Mouse (Mus musculus) forebrain, embryonic 12.5 days (tissue): ENCODE data around the gene Qrich2. TPM values are rescaled to one million over a fixed set of nuclear protein-coding genes. Genes with fewer than 3 reads are reported as not detected.

Source experiments
- ATAC-seq: fragments of 200-750 bp; cut with Nextera tagmentation; 2 replicates; pipeline ENCODE4 v1.8.0; 2017; ENCODE audit warnings: moderate TSS enrichment; ENCODE audit not compliant: low FRiP score
- H3K27ac ChIP-seq: fragments of 300-500 bp; sonication (generic); 2 replicates; pipeline ENCODE4 v1.5.1; 2016; ENCODE audit warnings: mild to moderate bottlenecking
- H3K27me3 ChIP-seq: fragments of 300-500 bp; sonication (generic); 2 replicates; pipeline ENCODE4 v1.6.1; 2016; ENCODE audit warnings: mild to moderate bottlenecking
- H3K36me3 ChIP-seq: fragments of 300-500 bp; sonication (generic); replicated peaks from 2 replicates; pipeline ENCODE4 v1.6.1; 2016; ENCODE audit warnings: mild to moderate bottlenecking
- H3K4me1 ChIP-seq: fragments of 300-500 bp; sonication (generic); 2 replicates; pipeline ENCODE4 v1.6.1; 2016
- H3K4me2 ChIP-seq: fragments of 300-500 bp; sonication (generic); 2 replicates; pipeline ENCODE4 v1.6.1; 2016; ENCODE audit warnings: mild to moderate bottlenecking, moderate library complexity
- H3K4me3 ChIP-seq: fragments of 300-500 bp; sonication (generic); replicated peaks from 2 replicates; pipeline ENCODE4 v1.5.1; 2016; ENCODE audit warnings: mild to moderate bottlenecking
- H3K9ac ChIP-seq: fragments of 300-500 bp; sonication (generic); 2 replicates; pipeline ENCODE4 v1.6.1; 2016; ENCODE audit warnings: mild to moderate bottlenecking
- H3K9me3 ChIP-seq: fragments of 300-500 bp; sonication (generic); 2 replicates; pipeline ENCODE4 v1.6.1; 2016
- WGBS: fragments of 180-500 bp; shearing (Covaris S2); methylation state at CpG from one replicate; pipeline ENCODE4 v1.1.7; 2016; 5-methylcytosine and 5-hydroxymethylcytosine counted together
- polyA plus RNA-seq: library from polyadenylated mRNA; unstranded; fragments of >200 nt; fragmentation: Nextera tagmentation; extraction: Ambion mirVana; gene quantifications from 2 replicates; pipeline ENCODE4 v1.2.1, GENCODE M21; 2016

The Qrich2 gene
- polyA plus RNA-seq, 1 experiment from 2014 or later: not detected

GRCm38 (mm10) chr11:116409008-116409407 lies 57.0 kb downstream of the Qrich2 start:
- Histone ChIP-seq H3K27ac (no peak overlapping the region), H3K4me3 (no peak overlapping the region), H3K4me1 (peaks cover 26% of the 10 kb centered on the region), H3K36me3 (peaks cover 6% of the 10 kb centered on the region), H3K9ac (no peak overlapping the region), H3K4me2 (no peak overlapping the region), H3K9me3 (no peaks in the 10 kb centered on the region), H3K27me3 (0 out of 2 replicates have a peak, but pooled peaks cover 3% of the 10 kb centered on the region)
- WGBS: 88% methylated on average over 3 of the region's 3 CpGs
- ATAC-seq: no peak

GRCm38 (mm10) chr11:116406231-116406728 lies 59.8 kb downstream of the Qrich2 start:
- H3K36me3 ChIP-seq: peaks cover 18% of the 10 kb centered on the region
- no peak overlapping the region for H3K4me3 ChIP-seq
- no peak overlapping the region for H3K27ac ChIP-seq
- no peak overlapping the region for H3K9ac ChIP-seq
- no peaks in the 10 kb centered on the region for H3K27me3 ChIP-seq
- no peaks in the 10 kb centered on the region for H3K9me3 ChIP-seq
- ATAC-seq: no peak
- peaks cover 9% of the 10 kb centered on the region for H3K4me1 ChIP-seq
- no peak overlapping the region for H3K4me2 ChIP-seq
- 96% methylated on average over 16 of the region's 16 CpGs for WGBS

GRCm38 (mm10) chr11:116405601-116406000 lies 60.4 kb downstream of the Qrich2 start:
- peaks cover 2% of the 10 kb centered on the region; the same call in 1 of the 2 replicates for H3K4me1 ChIP-seq
- WGBS: 93% methylated on average over 4 of the region's 4 CpGs
- H3K4me3 ChIP-seq: no peak overlapping the region
- no peaks in the 10 kb centered on the region for H3K9me3 ChIP-seq
- no peak overlapping the region for H3K4me2 ChIP-seq
- ATAC-seq: no peak
- H3K27ac ChIP-seq: no peak overlapping the region
- H3K9ac ChIP-seq: no peak overlapping the region
- H3K27me3 ChIP-seq: no peaks in the 10 kb centered on the region
- H3K36me3 ChIP-seq: peaks cover 18% of the 10 kb centered on the region

- ATAC-seq: no peak
- WGBS: 82% methylated on average over 4 of the region's 4 CpGs
- H3K9me3 ChIP-seq: no peaks in the 10 kb centered on the region
- no peak overlapping the region for H3K4me2 ChIP-seq
- H3K27ac ChIP-seq: 0 out of 2 replicates have a peak overlapping the region, but pooled peaks have one; percentile 32
- H3K4me3 ChIP-seq: no peak overlapping the region
- peaks cover 22% of the 10 kb centered on the region for H3K36me3 ChIP-seq
- H3K9ac ChIP-seq: no peak overlapping the region
- no peaks in the 10 kb centered on the region for H3K27me3 ChIP-seq
- H3K4me1 ChIP-seq: peaks cover 8% of the 10 kb centered on the region
Measured at GRCm38 (mm10) chr11:116400560-116400959, 65.5 kb downstream of the Qrich2 start.

- ATAC-seq: no peak
- no peak overlapping the region for H3K9ac ChIP-seq
- 83% methylated on average over 11 of the region's 11 CpGs for WGBS
- no peak overlapping the region for H3K4me2 ChIP-seq
- no peak overlapping the region for H3K4me3 ChIP-seq
- peaks cover 8% of the 10 kb centered on the region for H3K4me1 ChIP-seq
- peaks cover 19% of the 10 kb centered on the region for H3K36me3 ChIP-seq
- no peak overlapping the region for H3K27ac ChIP-seq
- H3K9me3 ChIP-seq: no peaks in the 10 kb centered on the region
- H3K27me3 ChIP-seq: no peaks in the 10 kb centered on the region
Measured at GRCm38 (mm10) chr11:116398348-116398677, 67.7 kb downstream of the Qrich2 start.

- H3K4me2 ChIP-seq: no peak overlapping the region
- H3K4me3 ChIP-seq: no peak overlapping the region
- H3K27ac ChIP-seq: no peak overlapping the region
- H3K27me3 ChIP-seq: no peaks in the 10 kb centered on the region
- no peaks in the 10 kb centered on the region for H3K9me3 ChIP-seq
- WGBS: 83% methylated on average over 8 of the region's 8 CpGs
- H3K4me1 ChIP-seq: peaks cover 8% of the 10 kb centered on the region
- no peak overlapping the region for H3K9ac ChIP-seq
- 0 out of 2 replicates have a peak, but pooled peaks cover 13% of the 10 kb centered on the region for H3K36me3 ChIP-seq
- no peak for ATAC-seq
Measured at GRCm38 (mm10) chr11:116397517-116398347, 68.3 kb downstream of the Qrich2 start.

- ATAC-seq: no peak
- H3K27me3 ChIP-seq: no peaks in the 10 kb centered on the region
- H3K4me2 ChIP-seq: no peak overlapping the region
- H3K4me1 ChIP-seq: peaks cover 8% of the 10 kb centered on the region
- H3K9me3 ChIP-seq: no peaks in the 10 kb centered on the region
- no peak overlapping the region for H3K27ac ChIP-seq
- no peak overlapping the region for H3K4me3 ChIP-seq
- 97% methylated on average over 3 of the region's 3 CpGs for WGBS
- no peak overlapping the region for H3K9ac ChIP-seq
- H3K36me3 ChIP-seq: 0 out of 2 replicates have a peak, but pooled peaks cover 13% of the 10 kb centered on the region
Measured at GRCm38 (mm10) chr11:116396934-116397330, 69.1 kb downstream of the Qrich2 start.

- H3K27ac ChIP-seq: no peak overlapping the region
- no peak for ATAC-seq
Measured at GRCm38 (mm10) chr11:116396276-116396933, 69.6 kb downstream of the Qrich2 start.

GRCm38 (mm10) chr11:116394769-116395168 lies 71.3 kb downstream of the Qrich2 start:
- H3K4me1 ChIP-seq: peaks cover 8% of the 10 kb centered on the region
- H3K9ac ChIP-seq: no peak overlapping the region
- H3K9me3 ChIP-seq: no peaks in the 10 kb centered on the region
- ATAC-seq: no peak
- 0 out of 2 replicates have a peak, but pooled peaks cover 13% of the 10 kb centered on the region for H3K36me3 ChIP-seq
- no peak overlapping the region for H3K4me2 ChIP-seq
- H3K4me3 ChIP-seq: no peak overlapping the region
- peak overlapping the region; percentile 2; the same call in 1 of the 2 replicates for H3K27ac ChIP-seq
- no peaks in the 10 kb centered on the region for H3K27me3 ChIP-seq
- 93% methylated on average over 4 of the region's 4 CpGs for WGBS

More at GRCm38 (mm10) chr11:116396276-116396933, 69.6 kb downstream of the Qrich2 start:
- 92% methylated on average over 11 of the region's 11 CpGs for WGBS
- Histone ChIP-seq H3K9me3 (no peaks in the 10 kb centered on the region), H3K9ac (no peak overlapping the region), H3K4me3 (no peak overlapping the region), H3K4me1 (peaks cover 8% of the 10 kb centered on the region), H3K27me3 (no peaks in the 10 kb centered on the region), H3K4me2 (no peak overlapping the region), H3K36me3 (0 out of 2 replicates have a peak, but pooled peaks cover 13% of the 10 kb centered on the region)

Other genes starting within 250 kb of the Qrich2 start
- gene Evpl, start 228.2 kb downstream of the Qrich2 start, polyA plus RNA-seq: 0.61 and 0.65 TPM in 2 replicates
- gene Srp68, start 192.0 kb downstream of the Qrich2 start, polyA plus RNA-seq: 84.8 and 86.5 TPM in 2 replicates
- 0.19 and 0.46 TPM in 2 replicates for gene Galr2, start 185.3 kb downstream of the Qrich2 start, polyA plus RNA-seq
- 73.3 and 78.8 TPM in 2 replicates for gene Exoc7, start 159.0 kb downstream of the Qrich2 start, polyA plus RNA-seq
- gene Foxj1, start 130.8 kb downstream of the Qrich2 start, polyA plus RNA-seq: 10.3 and 14.3 TPM in 2 replicates
- gene Rnf157, start 53.2 kb downstream of the Qrich2 start, polyA plus RNA-seq: 23.3 and 36.8 TPM in 2 replicates
- 50.9 and 59.6 TPM in 2 replicates for gene Ubald2, start 32.1 kb downstream of the Qrich2 start, polyA plus RNA-seq
- 174 and 176 TPM in 2 replicates for gene Prpsap1, start 28.0 kb upstream of the Qrich2 start, polyA plus RNA-seq
- gene Sphk1, start 64.7 kb upstream of the Qrich2 start, polyA plus RNA-seq: 2.0 and 3.3 TPM in 2 replicates
- gene Ube2o, start 115.2 kb upstream of the Qrich2 start, polyA plus RNA-seq: 12.5 and 17.3 TPM in 2 replicates
- 0.24 TPM in 1 of 2 replicates, not detected in the other for gene Aanat, start 120.2 kb upstream of the Qrich2 start, polyA plus RNA-seq
- 1.4 and 1.9 TPM in 2 replicates for gene Rhbdf2, start 160.8 kb upstream of the Qrich2 start, polyA plus RNA-seq
- 0.76 and 1.3 TPM in 2 replicates for gene Prcd, start 187.3 kb upstream of the Qrich2 start, polyA plus RNA-seq
- 4.2 and 4.3 TPM in 2 replicates for gene Cygb, start 188.1 kb upstream of the Qrich2 start, polyA plus RNA-seq